Mouse (Mus musculus): ENCODE measurements around the gene Efna5.

- no peak for TF ChIP-seq CTCF (IDR thresholded peaks at IDR 0.05; ENCODE audit: low read depth, low read length)
- no peak for TF ChIP-seq POLR2A (IDR thresholded peaks at IDR 0.05; ENCODE audit: insufficient read depth, low read length)
Measured at GRCm38 (mm10) chr17:62813461-62813860, 67.7 kb downstream of the Efna5 start.
